Mouse (Mus musculus): ENCODE data around the gene Stard9.
"Not testable (repeated sequence)": the region's sequence is repeated elsewhere in the genome, so short reads cannot be mapped to it uniquely, and the experiment has no call there.

The Stard9 gene

DNA sequence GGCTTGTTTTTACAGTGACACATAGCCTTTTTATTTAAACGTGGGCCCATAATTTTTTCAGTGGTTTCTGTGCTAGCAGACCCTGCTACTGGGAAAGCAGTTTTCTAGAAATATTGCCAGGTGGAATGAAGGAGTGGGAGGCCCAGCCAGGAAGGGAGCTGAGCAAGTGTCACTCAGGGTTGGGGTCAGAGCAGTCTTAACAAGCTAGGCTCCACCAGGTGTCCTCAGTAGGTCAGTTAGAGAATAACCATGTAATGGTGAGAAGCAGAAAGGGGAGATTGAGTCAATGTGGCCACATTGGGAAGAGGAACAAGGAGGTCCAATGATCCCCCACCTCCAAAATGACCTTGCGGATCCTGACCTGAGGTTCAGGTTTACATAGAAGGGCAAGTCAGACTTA, 25.8 kb downstream of the Stard9 start:
- DNase-seq (ENCODE audit: low read depth, low spot score): no peak

DNA sequence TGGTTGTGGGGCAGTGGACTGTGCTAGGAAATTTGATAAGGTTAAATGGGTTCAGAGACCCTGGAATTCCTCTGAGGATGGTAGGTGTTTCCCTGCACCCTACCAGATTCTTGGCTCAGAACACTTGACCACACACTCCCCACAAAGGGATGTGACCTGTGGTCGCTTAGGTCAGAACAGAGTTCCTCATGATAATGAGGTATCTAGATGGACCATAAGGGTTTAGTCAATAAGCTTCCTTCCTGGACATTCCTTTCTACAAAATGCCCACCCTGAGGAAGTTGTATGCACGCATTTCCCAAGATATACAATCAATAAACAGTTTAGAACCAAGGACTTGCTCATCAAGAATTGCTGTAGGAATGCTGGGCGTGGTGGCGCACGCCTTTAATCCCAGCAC, 27.0 kb downstream of the Stard9 start:
- no peak for DNase-seq (ENCODE audit: low read depth, low spot score)

DNA sequence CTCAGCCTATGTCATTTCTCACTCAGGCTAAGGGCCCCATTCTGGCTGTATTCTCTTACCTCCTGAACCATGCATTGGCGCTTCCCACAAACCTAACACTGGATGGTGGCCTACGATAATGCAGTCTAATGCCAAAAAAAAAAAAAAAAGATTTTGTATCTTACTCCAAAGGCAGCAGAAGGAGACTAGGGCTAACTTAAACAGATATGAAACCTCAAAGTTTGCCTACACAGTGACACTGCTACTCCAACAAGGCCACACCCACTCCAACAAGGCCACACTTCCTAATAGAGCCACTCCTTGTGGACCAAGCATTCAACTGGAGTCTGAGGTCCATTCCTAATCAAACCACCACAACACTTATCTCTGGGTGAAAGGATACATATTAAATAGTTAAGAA, 27.8 kb downstream of the Stard9 start:
- DNase-seq (ENCODE audit: low read depth, low spot score): no peak

DNA sequence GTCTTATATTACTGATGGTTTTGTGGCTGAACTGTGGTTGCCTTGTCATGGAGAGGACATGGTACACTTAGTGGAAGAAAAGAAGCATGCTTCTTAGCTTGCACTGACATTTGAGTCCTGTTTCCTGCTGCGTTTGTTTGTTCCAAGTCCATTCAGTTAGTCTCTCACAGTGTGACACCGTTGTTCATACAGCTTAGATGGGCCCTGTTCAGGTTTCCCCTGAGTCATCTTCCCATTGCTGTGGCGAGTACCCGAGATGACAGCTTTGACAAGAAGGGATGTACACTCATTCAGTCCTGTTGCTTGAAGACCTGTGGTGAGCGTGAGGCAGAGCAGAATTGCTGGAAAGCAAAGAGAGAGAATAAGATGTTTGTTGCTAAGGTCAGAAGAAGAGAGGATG, 29.6 kb downstream of the Stard9 start:
- DNase-seq (ENCODE audit: low read depth, low spot score): no peak

DNA sequence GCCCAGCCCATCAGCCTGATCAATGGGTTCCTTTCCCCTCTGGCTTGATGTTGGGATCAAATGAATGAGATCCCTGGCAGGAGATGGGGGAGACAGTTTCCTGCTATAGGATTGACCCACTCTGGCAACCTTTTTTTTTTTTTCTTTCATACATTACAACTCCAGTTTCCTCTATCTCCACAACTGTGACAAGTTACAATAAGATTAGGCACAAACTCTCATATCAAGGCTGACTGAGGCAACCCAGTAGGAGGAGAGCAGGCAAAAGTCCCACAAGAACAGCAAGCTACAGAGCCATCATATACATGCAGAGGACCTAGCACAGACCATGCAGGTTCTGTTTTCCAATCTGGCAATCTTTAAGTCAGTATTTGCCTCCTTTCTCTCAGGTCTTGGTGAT, 30.4 kb downstream of the Stard9 start:
- DNase-seq (ENCODE audit: low read depth, low spot score): no peak

DNA sequence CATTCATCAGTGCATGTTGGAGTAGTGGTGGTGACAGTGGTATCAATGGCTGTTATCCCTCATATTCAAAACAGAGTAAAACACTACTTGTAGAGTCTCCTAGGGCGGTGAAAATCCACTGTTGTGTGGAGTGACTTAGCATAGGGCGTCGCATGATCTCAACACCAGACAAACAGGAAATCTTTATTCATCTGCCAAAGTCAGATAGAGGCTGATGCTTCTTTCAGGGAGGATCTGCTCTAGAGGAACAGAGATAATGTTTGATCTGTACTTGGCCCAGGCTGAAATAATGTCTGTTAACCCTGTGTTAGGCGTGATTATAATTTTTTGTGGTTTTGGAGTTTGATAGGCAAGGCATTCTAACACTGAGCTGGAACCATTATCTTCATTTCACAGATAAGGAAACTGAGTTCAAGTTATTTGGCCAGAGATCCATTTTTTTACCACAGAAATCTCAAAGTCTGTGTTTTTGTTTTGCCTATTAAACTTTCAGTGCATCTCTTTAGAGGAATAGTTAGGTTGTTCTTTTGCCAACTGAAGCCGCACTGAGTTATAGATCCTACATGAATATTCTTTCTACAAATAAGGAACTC, 31.7 kb downstream of the Stard9 start:
- DNase-seq (ENCODE audit: low read depth, low spot score): no peak

DNA sequence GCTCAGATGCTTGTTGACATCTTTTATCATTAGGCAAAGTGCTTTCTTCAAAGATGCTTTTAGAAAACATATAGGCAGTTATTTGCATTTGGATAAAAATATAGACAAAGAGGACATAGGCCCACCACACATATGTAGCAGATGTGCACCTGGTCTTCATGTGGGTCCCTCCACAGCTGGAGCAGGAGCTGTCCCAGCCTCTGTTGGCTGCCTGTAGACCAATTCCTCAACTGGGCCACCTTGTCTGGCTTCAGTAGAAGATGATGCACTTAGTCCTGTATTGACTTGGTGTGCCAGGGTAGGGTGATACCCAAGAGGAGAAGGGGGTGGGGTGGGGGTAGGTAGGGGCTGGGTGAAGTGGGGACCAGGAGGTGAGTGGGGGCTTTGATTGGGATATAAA, 33.8 kb downstream of the Stard9 start:
- DNase-seq (ENCODE audit: low read depth, low spot score): no peak

DNA sequence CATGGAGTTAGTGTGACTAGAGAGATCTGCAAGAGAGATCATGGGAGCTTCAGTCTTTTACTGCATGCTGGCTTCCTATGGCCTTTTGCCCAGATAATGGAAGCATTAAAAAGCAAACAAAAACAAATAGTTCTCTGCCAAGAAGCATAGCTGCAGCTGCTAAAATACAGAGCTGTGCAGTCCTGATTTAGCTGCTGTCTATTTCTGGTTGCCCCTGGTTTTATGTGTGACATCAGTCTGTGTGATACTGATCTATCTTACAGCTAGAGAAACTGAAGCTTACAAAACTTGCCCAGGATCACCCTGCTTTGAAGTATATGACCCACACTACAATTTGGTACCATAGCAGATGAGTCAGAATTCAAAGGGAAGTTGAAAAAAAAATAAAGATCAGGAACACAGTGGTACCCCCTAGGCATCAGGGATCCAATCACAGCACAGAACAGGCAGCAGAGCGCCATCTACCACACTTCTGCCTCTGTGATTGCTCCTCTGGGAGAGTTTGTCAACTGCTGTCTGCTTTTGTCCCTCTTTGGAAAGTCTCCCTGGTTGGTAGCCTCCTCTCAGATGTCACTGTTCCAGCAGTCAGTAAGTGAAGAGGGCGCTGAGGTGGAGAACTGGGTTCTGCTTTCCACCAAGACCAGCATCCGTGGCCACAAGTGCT, 34.7 kb downstream of the Stard9 start:
- DNase-seq (ENCODE audit: low read depth, low spot score): no peak

DNA sequence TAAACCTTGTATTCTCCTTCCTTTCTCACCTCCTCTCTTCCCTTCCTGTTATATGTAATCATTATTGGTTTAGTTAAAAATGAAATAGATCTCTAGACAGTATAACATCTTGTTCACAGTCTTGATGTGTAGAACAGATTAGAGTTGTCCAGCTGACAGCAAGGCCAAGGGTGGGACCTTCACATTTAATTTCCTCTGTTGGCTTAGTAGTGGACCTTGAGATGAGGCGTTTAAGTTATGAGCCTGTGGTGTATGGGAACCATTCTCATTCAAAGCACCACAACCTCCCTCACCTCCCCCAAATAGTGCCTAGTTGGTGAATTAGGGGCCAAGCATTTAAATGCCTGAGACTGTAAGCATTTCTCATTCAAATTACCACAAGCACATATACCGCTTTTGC, 38.5 kb downstream of the Stard9 start:
- no peak for DNase-seq (ENCODE audit: low read depth, low spot score)

DNA sequence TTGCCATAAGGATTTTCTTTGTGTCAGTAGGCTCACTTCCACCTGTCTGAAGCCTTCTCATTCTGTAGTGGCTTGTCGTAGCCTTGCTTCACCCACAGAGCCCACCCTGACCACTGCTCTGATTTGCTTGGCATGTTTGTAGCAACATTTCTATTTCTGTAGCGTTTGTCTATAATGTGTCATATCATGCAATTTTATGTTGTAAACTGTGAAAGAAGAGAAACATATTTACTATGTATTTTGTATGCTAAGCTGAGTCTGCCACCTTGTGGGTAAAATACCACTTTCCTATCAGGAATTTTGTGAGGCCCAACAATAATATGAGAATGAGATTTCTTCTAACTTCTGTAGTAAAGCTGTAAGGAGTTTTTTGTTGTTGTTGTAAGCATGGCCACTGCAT, 41.3 kb downstream of the Stard9 start:
- DNase-seq (ENCODE audit: low read depth, low spot score): no peak

DNA sequence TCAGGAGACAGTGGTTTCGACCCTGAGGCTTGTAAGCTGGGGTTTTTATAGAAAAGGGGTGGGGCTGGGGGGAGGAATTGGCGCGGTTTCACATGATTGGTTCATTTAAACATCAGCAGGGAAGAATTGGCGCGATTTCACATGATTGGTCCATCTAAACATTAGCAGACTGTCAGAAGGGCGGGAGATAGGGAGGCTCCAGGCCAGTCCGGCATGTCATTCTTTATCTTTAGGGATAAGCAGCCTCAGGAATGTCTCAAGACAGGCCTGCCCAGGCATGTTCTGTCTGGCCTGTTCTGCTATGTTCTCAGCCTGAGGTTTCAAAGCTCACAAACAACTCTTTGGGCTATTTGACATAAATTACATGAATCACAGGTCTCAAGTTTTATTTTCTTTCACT, 52.2 kb downstream of the Stard9 start:
- not testable (repeated sequence) for DNase-seq (ENCODE audit: low read depth, low spot score)

DNA sequence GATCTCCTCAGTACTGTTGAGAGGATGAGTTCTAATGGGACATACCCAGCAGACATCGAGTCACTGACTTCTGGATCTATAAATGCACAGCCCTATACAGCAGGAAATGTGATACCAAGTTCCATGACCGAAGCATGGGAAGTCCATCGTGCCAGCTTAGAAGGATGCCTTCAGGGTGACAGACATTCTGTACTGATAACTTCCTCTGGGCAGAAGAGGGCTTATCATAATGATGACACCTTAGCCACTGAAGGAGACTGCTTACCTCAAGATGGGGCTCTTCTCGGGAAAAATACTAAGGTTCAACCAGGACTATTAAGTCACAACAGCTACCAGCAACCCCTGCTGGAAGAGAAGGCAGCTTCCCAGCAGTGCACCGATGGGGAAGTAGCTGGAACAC, 68.8 kb downstream of the Stard9 start:
- DNase-seq (ENCODE audit: low read depth, low spot score): peak; percentile 39

DNA sequence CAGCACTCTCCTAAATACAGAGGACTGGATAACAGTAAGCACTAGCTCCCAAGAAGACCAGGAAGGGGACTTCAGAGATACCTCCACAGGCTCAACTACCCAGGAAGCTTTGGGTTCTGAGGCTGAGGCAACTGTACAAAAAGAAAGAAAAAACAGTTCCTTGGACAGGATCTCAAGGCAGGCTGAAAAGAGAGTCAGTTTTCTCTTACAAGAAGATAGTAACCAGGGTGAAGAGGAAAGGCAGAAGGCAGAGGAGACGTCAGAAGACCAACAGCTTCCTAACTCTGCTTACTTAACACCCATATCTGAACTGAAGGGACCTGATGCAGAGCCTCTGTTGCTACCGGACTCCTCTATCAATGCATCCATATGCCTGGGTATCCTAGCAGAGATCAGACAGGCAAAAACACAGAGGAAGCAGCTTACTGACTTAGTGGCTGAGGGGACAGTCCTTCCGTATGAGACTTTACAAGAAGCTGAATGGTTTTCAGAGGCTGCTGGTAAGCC, 71.5 kb downstream of the Stard9 start:
- no peak for DNase-seq (ENCODE audit: low read depth, low spot score)

DNA sequence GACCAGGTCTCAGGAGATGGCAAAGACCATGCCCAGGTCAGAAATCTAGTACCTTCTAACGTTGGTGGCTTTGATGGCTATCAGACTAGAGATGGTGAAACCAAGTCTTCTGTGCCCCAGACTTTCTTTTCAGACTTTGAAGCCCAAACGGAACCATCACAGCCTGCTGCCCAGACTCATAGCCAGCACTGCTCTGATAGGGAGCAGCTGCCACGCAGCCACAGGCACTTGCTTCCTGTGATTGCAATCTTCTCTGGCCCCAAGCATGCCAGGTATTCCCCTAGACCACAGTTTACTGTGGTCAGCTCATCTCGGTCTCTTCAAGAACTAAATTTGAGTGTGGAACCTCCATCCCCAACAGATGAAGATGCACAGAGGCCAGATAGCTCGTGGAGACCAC, 73.8 kb downstream of the Stard9 start:
- no peak for DNase-seq (ENCODE audit: low read depth, low spot score)

DNA sequence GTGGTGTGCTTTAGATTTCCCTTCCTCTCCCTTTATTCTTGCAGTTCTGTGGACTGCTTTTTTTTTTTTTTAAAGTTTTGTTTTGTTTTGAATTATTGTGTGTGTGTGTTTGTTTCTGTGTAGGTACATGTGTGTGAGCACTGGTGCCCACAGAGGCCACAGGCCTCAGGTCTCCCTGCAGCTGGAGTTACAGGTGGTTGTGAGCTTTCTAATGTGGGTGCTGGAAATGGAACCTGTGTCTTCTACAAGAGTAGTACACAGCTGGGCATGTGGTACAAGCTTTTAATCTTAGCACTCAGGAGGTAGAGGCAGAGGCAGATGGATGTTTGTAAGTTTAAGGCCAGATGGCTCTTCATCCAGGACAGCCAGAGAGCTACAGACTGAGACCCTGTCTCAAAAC, 78.1 kb downstream of the Stard9 start:
- no peak for DNase-seq (ENCODE audit: low read depth, low spot score)

DNA sequence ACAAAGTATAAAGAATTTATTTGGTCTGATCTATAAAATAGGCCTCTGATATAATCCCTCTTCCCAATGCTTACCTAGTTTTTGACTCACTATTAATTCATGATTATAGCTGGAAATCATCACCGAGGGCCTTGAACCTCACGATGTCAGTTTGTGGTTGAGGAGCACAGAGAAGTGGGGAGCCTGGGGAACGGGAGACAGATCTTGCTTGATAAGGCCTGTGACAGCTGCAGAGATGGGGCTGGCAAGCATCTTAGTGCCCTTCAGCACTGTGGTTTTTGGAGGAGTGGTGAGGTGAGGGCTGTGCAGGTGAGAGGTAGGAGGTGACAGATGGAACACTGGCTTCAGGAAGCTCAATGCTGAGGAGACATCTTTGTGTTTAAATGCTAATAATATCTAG, 81.2 kb downstream of the Stard9 start:
- DNase-seq (ENCODE audit: low read depth, low spot score): no peak

DNA sequence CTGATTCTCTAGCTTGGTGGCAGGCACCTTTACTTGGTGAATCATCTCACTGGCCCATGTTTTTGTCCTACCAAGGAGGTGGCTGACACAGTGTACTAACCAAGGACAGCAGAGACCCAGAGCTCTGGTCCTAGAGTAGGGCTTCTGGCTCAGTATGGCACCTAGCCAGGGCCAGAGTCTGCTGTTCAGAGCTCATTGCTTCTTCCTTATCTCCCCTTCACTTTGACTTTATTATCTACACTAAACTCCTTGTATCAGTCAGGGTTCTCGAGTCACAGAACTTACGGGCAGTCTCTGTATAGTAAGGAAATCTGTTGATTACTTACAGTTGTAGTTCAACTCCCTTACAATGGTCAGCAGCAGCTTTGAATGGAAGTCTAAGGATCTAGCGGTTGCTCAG, 82.0 kb downstream of the Stard9 start:
- DNase-seq (ENCODE audit: low read depth, low spot score): no peak

DNA sequence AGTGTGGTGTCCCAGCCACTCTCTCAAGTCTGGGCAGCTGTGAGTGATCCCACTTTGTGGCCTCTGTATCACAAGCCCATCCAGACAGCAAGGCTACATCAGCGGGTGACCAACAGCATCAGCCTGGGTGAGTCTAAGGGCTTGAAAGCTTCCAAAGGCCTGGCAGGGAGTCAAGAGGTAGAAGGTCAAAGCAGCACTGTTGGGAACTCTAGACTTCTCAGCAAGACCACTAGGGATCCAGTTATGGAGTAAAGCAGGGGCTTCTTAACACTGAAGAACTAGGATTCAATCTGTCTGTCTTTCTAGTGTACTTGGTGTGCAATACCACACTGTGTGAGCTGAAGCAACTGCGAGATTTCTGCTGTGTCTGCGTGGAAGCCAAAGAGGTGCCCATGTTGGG, 84.5 kb downstream of the Stard9 start:
- no peak for DNase-seq (ENCODE audit: low read depth, low spot score)

DNA sequence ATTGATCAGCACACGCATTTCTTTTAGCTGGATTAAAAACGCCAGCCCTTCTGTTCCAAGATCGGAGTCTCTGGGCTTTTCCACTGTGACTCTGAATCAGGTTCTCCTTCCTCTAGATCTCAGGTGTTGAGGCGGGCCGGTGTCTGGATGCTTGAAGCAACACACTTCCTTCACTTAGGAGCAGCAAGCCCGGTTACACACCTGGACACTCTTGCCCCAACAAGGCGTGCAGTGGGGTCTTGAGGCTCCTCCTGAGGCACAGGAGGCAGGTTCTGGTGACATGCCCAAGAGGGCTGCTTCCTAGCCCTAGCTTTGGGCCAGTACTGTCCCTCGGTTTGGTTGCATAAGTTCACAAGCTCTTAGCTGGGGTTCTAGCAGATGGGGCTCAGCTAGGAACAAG, 89.6 kb downstream of the Stard9 start:
- no peak for DNase-seq (ENCODE audit: low read depth, low spot score)

DNA sequence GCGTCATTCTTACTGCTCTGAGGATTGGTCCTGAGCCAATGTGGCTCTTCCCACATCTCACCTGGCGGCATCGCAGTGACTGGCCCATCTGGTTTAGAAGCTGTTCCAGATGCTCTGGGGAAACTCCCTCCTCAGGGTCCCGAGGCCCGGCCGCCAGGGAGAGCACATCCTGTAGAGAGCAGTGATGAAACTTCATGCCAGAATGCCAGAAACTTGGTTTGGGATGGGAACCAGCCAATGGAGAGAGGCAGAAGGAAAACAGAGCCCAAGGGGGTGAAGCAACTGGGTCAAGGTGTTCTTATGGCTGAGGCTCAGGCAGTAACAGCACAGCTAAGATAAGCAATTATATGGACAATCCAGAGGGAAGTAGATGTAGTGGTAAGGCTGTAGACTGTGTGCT, 91.9 kb downstream of the Stard9 start:
- no peak for DNase-seq (ENCODE audit: low read depth, low spot score)

DNA sequence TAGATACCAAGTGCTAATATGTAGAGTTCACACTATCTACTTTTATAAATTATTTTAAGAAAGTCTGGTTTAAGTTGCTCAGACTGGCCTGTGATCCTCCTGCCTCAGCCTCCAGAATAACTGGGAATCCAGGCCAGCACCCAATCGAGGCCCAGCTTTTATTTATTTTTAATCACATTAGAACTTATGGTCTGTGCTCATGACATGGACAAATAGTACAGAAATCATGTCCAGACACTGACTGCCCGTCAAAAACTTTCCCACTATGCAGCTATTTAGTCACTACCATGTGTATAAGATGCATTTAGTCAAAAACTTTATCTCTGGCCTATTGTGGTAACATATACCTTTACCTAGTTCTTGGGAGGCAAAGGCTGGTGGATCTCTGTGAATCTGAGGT, 93.0 kb downstream of the Stard9 start:
- DNase-seq (ENCODE audit: low read depth, low spot score): no peak

DNA sequence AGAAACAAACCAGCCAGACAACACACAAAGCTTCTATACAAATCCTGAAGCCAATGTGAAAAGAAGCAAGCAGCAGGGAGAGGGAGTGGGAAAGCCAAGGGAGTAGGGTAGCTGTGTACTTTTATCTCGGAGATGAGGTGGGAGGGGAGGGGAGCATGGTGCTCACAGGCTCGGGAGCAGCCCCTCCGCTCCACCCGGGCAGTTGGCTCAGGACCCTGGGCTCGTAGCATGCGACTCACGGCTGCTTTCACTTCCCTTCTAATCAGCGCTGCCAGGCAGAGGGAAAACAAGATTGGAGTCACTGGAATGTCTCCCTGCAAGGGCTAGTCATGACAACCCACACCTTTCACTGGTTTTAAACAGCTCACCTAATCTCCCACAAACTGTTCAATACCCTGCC, 93.6 kb downstream of the Stard9 start:
- no peak for DNase-seq (ENCODE audit: low read depth, low spot score)

DNA sequence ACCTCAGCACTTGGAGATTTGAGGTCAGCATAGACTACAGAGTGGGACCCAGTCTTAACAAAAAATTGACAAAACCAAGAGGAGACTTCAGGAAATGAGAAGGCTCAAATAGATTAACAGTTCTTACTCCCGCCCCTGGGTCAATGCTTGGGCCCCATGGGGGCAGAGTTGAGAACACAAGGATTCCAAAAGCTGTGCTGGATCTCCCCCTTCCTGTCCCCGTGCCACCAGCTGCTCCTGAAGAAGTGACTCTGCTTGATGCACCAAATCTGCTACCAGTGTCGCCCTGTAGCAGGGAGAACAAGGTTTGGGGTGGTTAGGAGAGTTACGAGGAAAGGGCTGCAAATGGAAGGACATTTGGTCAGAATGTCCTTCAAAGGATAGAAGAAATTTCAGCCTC, 94.7 kb downstream of the Stard9 start:
- no peak for DNase-seq (ENCODE audit: low read depth, low spot score)

DNA sequence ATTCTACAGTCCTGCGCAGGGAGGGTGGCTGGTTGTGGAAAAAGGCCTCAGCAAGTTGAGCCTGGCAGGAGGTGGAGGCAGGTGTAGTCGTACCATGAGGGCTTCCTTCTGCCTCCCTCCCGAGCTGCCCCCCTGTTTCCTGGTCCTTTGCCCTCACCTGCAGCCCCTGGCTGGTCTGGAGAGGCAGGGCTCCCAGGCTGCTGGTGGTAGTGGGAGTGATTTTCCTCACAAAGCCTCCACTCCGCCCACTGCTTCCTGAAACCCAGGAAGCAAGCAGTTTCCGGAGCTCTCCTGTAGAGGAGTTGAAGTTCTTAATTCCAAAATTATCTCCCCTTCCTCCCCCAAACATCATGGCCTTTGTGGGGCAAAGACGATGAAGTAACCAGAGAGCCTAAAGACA, 95.3 kb downstream of the Stard9 start:
- no peak for DNase-seq (ENCODE audit: low read depth, low spot score)

Measured in c-Kit-negative CD71-positive TER-119-positive erythroid progenitor cells, embryonic 14.5 days (primary cell).